Mouse (Mus musculus) adrenal gland, postnatal 4 days (tissue): ENCODE results near the gene Nsd2. TPM values are rescaled to one million over a fixed set of nuclear protein-coding genes. Genes with fewer than 3 reads are reported as not detected.
A peak's percentile ranks its signal among the peaks of the same experiment; 100 is the strongest.
"Not testable (repeated sequence)": the region's sequence is repeated elsewhere in the genome, so short reads cannot be mapped to it uniquely, and the experiment has no call there.

Experiments
- DNase-seq, 2 experiments: peaks; one replicate each; pipeline ENCODE4 v3.0.0; 2021 to 2022; ENCODE audit warnings: low spot score in 2 of 2, mixed read lengths in 2 of 2
- microRNA-seq: library from miRNA; unstranded; fragments of <30 nt; microRNA quantifications from one replicate; pipeline ENCODE4 v1.2.0, GENCODE M21; 2021
- total RNA-seq, 2 experiments: library from RNA; stranded (reverse); gene quantifications; 2 replicates each; pipeline ENCODE4 v1.2.3; 2021

Nsd2 gene
- total RNA-seq, 2 experiments from 2014 or later = 82.7 to 96.3 TPM

- DNase-seq = no peak
Measured at GRCm38 (mm10) chr5:33922566-33922965, 102.0 kb downstream of the Nsd2 start.

DNA sequence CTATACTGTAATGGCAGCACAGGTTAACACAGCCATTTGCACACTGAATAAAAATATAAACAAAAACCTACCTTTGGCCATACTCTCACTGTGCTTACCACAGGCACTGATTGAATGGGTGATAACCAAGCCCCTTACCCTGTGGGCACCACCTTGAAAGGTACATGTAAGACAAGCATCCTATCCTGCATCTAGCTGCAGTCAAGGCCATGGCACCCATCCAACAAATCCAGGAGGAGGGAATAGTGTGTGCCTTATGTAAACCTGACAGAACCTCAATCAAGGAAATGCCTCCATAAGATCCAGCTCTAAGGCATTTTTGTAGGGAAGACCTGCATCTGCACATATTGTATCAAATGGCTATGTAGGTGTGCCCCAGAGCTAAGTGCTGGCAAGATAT, 105.6 kb downstream of the Nsd2 start:
- DNase-seq = no peak

GRCm38 (mm10) chr5:33932413-33932812, 111.9 kb downstream of the Nsd2 start:
- no peak for DNase-seq

- no peak for DNase-seq
Measured at GRCm38 (mm10) chr5:33934081-33934480, 113.6 kb downstream of the Nsd2 start.

- no peak for DNase-seq
Measured at GRCm38 (mm10) chr5:33934877-33935276, 114.4 kb downstream of the Nsd2 start.

- peak in 1 of 2 experiments; percentile 38 for DNase-seq
Measured at GRCm38 (mm10) chr5:33935700-33936111, 115.2 kb downstream of the Nsd2 start.

GRCm38 (mm10) chr5:33936120-33936707, 115.7 kb downstream of the Nsd2 start, which contains the start of gene Nelfa:
Gene Nelfa (minus strand): TSS chr5:33936413.
- peak; percentile 91 to 97 for DNase-seq

- no peak for DNase-seq
Measured at GRCm38 (mm10) chr5:33937230-33937629, 116.7 kb downstream of the Nsd2 start.

DNA sequence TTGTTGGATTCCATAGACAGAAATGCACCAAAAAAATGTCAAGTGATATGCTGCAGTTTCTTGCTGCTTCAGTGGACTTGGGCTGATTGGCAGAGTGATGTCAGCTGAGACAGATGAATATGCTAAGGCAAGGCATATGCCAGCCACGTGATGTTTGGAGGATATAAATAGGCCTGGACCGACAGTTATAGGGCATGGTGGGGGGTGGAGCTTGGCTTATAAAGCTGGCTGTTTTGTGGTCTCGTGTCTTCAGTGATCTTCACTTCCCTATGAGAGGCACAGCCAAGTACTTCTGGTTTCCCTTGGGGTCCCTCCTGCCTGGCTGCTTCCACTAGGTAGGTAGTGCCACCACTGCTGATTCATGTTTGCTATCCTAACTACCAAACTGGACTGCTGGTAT, 117.9 kb downstream of the Nsd2 start:
- no peak for DNase-seq

GRCm38 (mm10) chr5:33947035-33947434, 126.5 kb downstream of the Nsd2 start:
- not testable (repeated sequence) for DNase-seq

Small RNA genes within 50 kb of the gene (microRNA-seq; reads per million reads assigned to microRNA genes)
- 1.6 reads per million for gene Mir7024

Other genes starting within 250 kb of the Nsd2 start
- gene Fam53a, start 191.1 kb upstream of the Nsd2 start, total RNA-seq = 10 to 100 TPM; 29.5 to 29.7 TPM
- 1 to 10 TPM in 1 of 2 experiments, under 1 TPM in 1; 0.56 to 1.1 TPM for gene Gm9903, start 190.8 kb upstream of the Nsd2 start, total RNA-seq
- 10 to 100 TPM; 65.7 to 71.6 TPM for gene Slbp, start 168.2 kb upstream of the Nsd2 start, total RNA-seq
- 10 to 100 TPM; 47.4 to 49.1 TPM for gene Tacc3, start 162.6 kb upstream of the Nsd2 start, total RNA-seq
- 10 to 100 TPM; 20.2 to 21.8 TPM for gene Tmem129, start 162.3 kb upstream of the Nsd2 start, total RNA-seq
- gene Fgfr3, start 99.1 kb upstream of the Nsd2 start, total RNA-seq = 10 to 100 TPM in 1 of 2 experiments, 1 to 10 TPM in 1; 5.2 to 13.7 TPM
- 10 to 100 TPM; 70.7 to 74.7 TPM for gene Letm1, start 37.9 kb upstream of the Nsd2 start, total RNA-seq
- 10 to 100 TPM; 31.1 to 32.7 TPM for gene Nelfa, start 115.7 kb downstream of the Nsd2 start, total RNA-seq
- 10 to 100 TPM; 37.0 to 39.1 TPM for gene Gm1673, start 162.7 kb downstream of the Nsd2 start, total RNA-seq
- gene Nat8l, start 175.3 kb downstream of the Nsd2 start, total RNA-seq = 1 to 10 TPM; 8.4 to 9.6 TPM